Mouse (Mus musculus): Measurements from ENCODE around the gene Zfp652. TPM values are rescaled to one million over a fixed set of nuclear protein-coding genes. Genes with fewer than 3 reads are reported as not detected.

The Zfp652 gene
- total and polyA plus RNA-seq, 2 experiments from 2014 or later, result 12.6 to 25.3 TPM

GRCm38 (mm10) chr11:95835832-95836231 lies 123.4 kb downstream of the Zfp652 start:
- Histone ChIP-seq H3K27ac (ENCODE audit: low read depth, low read length) (no peak overlapping the region), H3K4me2 (ENCODE audit: low read depth, low read length, poor library complexity, severe bottlenecking) (no peak overlapping the region), H3K9ac (replicated peaks; ENCODE audit: low read length, poor library complexity, severe bottlenecking) (no peak overlapping the region), H3K27me3 (ENCODE audit: insufficient read depth, low read length) (peaks cover 48% of the 10 kb centered on the region), H3K36me3 (ENCODE audit: insufficient read depth, low read length) (no peaks in the 10 kb centered on the region), H3K4me3 (ENCODE audit: low read depth, low read length) (no peak overlapping the region), H3K4me1 (ENCODE audit: insufficient read depth, low read length) (peaks cover 4% of the 10 kb centered on the region; the same call in 1 of the 2 replicates), H3K9me3 (ENCODE audit: low read length) (no peaks in the 10 kb centered on the region)
- WGBS, result 52% methylated on average over 6 of the region's 6 CpGs
- ATAC-seq (ENCODE audit: low FRiP score), result no peak
- no peak for DNase-seq (ENCODE audit: low spot score)
- no peak for TF ChIP-seq CTCF (IDR thresholded peaks at IDR 0.05)

DNA sequence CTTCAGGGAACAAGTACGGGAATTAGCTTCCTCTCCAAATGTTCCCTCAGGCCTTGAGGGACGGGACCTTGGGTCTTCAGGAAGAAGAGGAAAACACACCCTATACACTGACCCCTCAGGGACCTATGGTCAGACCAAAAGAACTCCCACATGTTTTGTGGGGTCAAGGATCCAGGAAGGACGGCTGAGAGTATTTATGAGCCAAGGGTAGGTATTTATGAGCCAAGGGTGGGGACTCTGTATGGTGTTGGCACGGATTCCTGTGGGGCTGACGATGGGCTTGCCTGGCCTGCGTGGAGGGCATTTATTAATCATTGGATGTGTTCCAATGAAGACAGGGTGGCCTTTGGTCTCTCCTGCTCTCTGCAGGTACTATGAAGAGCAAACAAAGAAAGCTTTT lies 124.0 kb downstream of the Zfp652 start:
- Histone ChIP-seq H3K36me3 (ENCODE audit: insufficient read depth, low read length) (no peaks in the 10 kb centered on the region), H3K4me2 (ENCODE audit: low read depth, low read length, poor library complexity, severe bottlenecking) (no peak overlapping the region), H3K9me3 (ENCODE audit: low read length) (no peaks in the 10 kb centered on the region), H3K4me1 (ENCODE audit: insufficient read depth, low read length) (0 out of 2 replicates have a peak, but pooled peaks cover 2% of the 10 kb centered on the region), H3K27ac (ENCODE audit: low read depth, low read length) (no peak overlapping the region), H3K9ac (replicated peaks; ENCODE audit: low read length, poor library complexity, severe bottlenecking) (no peak overlapping the region), H3K27me3 (ENCODE audit: insufficient read depth, low read length) (peaks cover 42% of the 10 kb centered on the region), H3K4me3 (ENCODE audit: low read depth, low read length) (no peak overlapping the region)
- DNase-seq (ENCODE audit: low spot score) (no peak), ATAC-seq (ENCODE audit: low FRiP score) (no peak)
- 76% methylated on average over 6 of the region's 6 CpGs for WGBS
- no peak for TF ChIP-seq CTCF (IDR thresholded peaks at IDR 0.05)

- H3K36me3 ChIP-seq (ENCODE audit: insufficient read depth, low read length), result no peaks in the 10 kb centered on the region
- ATAC-seq (ENCODE audit: low FRiP score) (no peak), DNase-seq (ENCODE audit: low spot score) (peak; percentile 54)
- no peak within 1 kb of the TSS for H3K27ac ChIP-seq (ENCODE audit: low read depth, low read length)
- TF ChIP-seq CTCF (IDR thresholded peaks at IDR 0.05), result no peak
- H3K4me3 ChIP-seq (ENCODE audit: low read depth, low read length), result no peak within 1 kb of the TSS
- H3K9me3 ChIP-seq (ENCODE audit: low read length), result no peaks in the 10 kb centered on the region
- H3K27me3 ChIP-seq (ENCODE audit: insufficient read depth, low read length), result peaks cover 37% of the 10 kb centered on the region
- no peak within 1 kb of the TSS for H3K4me2 ChIP-seq (ENCODE audit: low read depth, low read length, poor library complexity, severe bottlenecking)
- 71% methylated on average over 10 of the region's 10 CpGs for WGBS
- no peak within 1 kb of the TSS for H3K9ac ChIP-seq (replicated peaks; ENCODE audit: low read length, poor library complexity, severe bottlenecking)
- H3K4me1 ChIP-seq (ENCODE audit: insufficient read depth, low read length), result peaks cover 2% of the 10 kb centered on the region; the same call in 1 of the 2 replicates
Observed at GRCm38 (mm10) chr11:95837059-95837458, 124.6 kb downstream of the Zfp652 start, which contains the start of gene Gngt2. Gngt2 (plus strand) TSS chr11:95837216.

DNA sequence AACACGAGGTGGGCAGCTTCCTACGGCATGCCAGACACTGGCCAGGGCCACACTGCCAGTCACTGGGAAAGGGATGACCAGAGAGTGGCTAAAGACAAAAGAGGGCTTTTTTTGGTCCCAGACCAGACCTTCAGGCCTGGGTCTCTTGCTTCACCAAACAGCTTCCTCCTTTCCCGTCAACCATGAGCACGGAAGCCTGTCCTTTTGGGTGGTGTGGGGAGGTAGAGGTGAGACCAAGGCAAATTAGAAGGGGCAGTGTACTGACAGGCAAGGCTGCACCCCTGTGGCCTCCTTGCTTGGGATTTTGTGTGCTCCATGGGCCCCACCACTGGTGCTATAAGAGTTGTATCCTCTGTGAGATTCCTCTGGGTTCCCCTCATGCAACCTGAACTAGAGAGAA lies 126.1 kb downstream of the Zfp652 start:
- H3K4me2 ChIP-seq (ENCODE audit: low read depth, low read length, poor library complexity, severe bottlenecking), result no peak overlapping the region
- H3K36me3 ChIP-seq (ENCODE audit: insufficient read depth, low read length), result no peaks in the 10 kb centered on the region
- no peak overlapping the region for H3K9ac ChIP-seq (replicated peaks; ENCODE audit: low read length, poor library complexity, severe bottlenecking)
- no peak for TF ChIP-seq CTCF (IDR thresholded peaks at IDR 0.05)
- H3K27me3 ChIP-seq (ENCODE audit: insufficient read depth, low read length), result peaks cover 22% of the 10 kb centered on the region
- DNase-seq (ENCODE audit: low spot score), result no peak
- ATAC-seq (ENCODE audit: low FRiP score), result no peak
- H3K4me1 ChIP-seq (ENCODE audit: insufficient read depth, low read length), result no peaks in the 10 kb centered on the region; the same call in 1 of the 2 replicates
- H3K9me3 ChIP-seq (ENCODE audit: low read length), result no peaks in the 10 kb centered on the region
- WGBS, result 78% methylated on average over 4 of the region's 4 CpGs
- H3K4me3 ChIP-seq (ENCODE audit: low read depth, low read length), result no peak overlapping the region
- H3K27ac ChIP-seq (ENCODE audit: low read depth, low read length), result no peak overlapping the region

- ATAC-seq (ENCODE audit: low FRiP score) (no peak), DNase-seq (ENCODE audit: low spot score) (no peak)
- no peak overlapping the region for H3K4me2 ChIP-seq (ENCODE audit: low read depth, low read length, poor library complexity, severe bottlenecking)
- H3K36me3 ChIP-seq (ENCODE audit: insufficient read depth, low read length), result no peaks in the 10 kb centered on the region
- H3K9ac ChIP-seq (replicated peaks; ENCODE audit: low read length, poor library complexity, severe bottlenecking), result no peak overlapping the region
- peaks cover 16% of the 10 kb centered on the region for H3K27me3 ChIP-seq (ENCODE audit: insufficient read depth, low read length)
- no peaks in the 10 kb centered on the region for H3K9me3 ChIP-seq (ENCODE audit: low read length)
- no peaks in the 10 kb centered on the region; the same call in 1 of the 2 replicates for H3K4me1 ChIP-seq (ENCODE audit: insufficient read depth, low read length)
- H3K27ac ChIP-seq (ENCODE audit: low read depth, low read length), result no peak overlapping the region
- H3K4me3 ChIP-seq (ENCODE audit: low read depth, low read length), result no peak overlapping the region
- no peak for TF ChIP-seq CTCF (IDR thresholded peaks at IDR 0.05)
- WGBS, result 68% methylated on average over 8 of the region's 8 CpGs
Observed at GRCm38 (mm10) chr11:95838999-95839868, 126.8 kb downstream of the Zfp652 start.

All from midbrain, postnatal 0 days (tissue).